Mouse (Mus musculus) cortical plate, adult 2 months (tissue): ENCODE results near the gene Rwdd3. TPM values are rescaled to one million over a fixed set of nuclear protein-coding genes. Genes with fewer than 3 reads are reported as not detected.

Experiments used
- H3K27ac ChIP-seq: fragments of 200-500 bp; 2 replicates; pipeline ENCODE4 v1.5.1; 2012; ENCODE audit warnings: low read length, control low read depth, inconsistent platforms; ENCODE audit not compliant: insufficient read depth
- H3K4me1 ChIP-seq: fragments of 200-500 bp; 2 replicates; pipeline ENCODE4 v1.6.1; 2011; ENCODE audit warnings: low read length; ENCODE audit not compliant: control insufficient read depth, insufficient read depth
- H3K4me3 ChIP-seq: fragments of 200-500 bp; 2 replicates; pipeline ENCODE4 v1.5.1; 2011; ENCODE audit warnings: mild to moderate bottlenecking, low read length, control low read depth; ENCODE audit not compliant: insufficient read depth
- CTCF ChIP-seq: fragments of 200-500 bp; IDR thresholded peaks from 2 replicates; pipeline ENCODE4 v1.5.1; 2011; ENCODE audit warnings: mild to moderate bottlenecking, control low read depth, low read length; ENCODE audit not compliant: insufficient read depth; ENCODE audit errors: extremely low read depth
- POLR2A ChIP-seq: fragments of 200-500 bp; IDR thresholded peaks from 2 replicates; pipeline ENCODE4 v1.6.1; 2011; ENCODE audit warnings: mild to moderate bottlenecking, low read length, control low read depth; ENCODE audit not compliant: insufficient read depth; ENCODE audit errors: extremely low read depth
- polyA plus RNA-seq: library from polyadenylated mRNA; depleted of rRNA; stranded (reverse); fragments of >200 nt; gene quantifications from 2 replicates; pipeline ENCODE4 v1.2.3, GENCODE M21; 2012

Rwdd3 gene
- polyA plus RNA-seq, 1 experiment: 5.9 TPM

- TF ChIP-seq CTCF: no peak
- Histone ChIP-seq H3K4me1 (no peaks in the 10 kb centered on the region), H3K27ac (no peak overlapping the region), H3K4me3 (no peak overlapping the region)
These were observed 16.0 kb upstream of the Rwdd3 start for GRCm38 (mm10) chr3:121187510-121187909.

GRCm38 (mm10) chr3:121186925-121187324 is 15.4 kb upstream of the Rwdd3 start:
- Histone ChIP-seq H3K27ac (no peak overlapping the region), H3K4me1 (no peaks in the 10 kb centered on the region), H3K4me3 (no peak overlapping the region)
- TF ChIP-seq POLR2A (no peak), CTCF (no peak)

- no peak overlapping the region for H3K27ac ChIP-seq
- no peaks in the 10 kb centered on the region for H3K4me1 ChIP-seq
- no peak for TF ChIP-seq CTCF
- TF ChIP-seq POLR2A: no peak
- no peak overlapping the region for H3K4me3 ChIP-seq
These were observed 13.7 kb upstream of the Rwdd3 start for GRCm38 (mm10) chr3:121185197-121185596.

GRCm38 (mm10) chr3:121176011-121176410 is 4.5 kb upstream of the Rwdd3 start:
- no peak overlapping the region for H3K4me3 ChIP-seq
- no peak overlapping the region for H3K27ac ChIP-seq
- no peak for TF ChIP-seq CTCF
- TF ChIP-seq POLR2A: no peak
- no peaks in the 10 kb centered on the region for H3K4me1 ChIP-seq

GRCm38 (mm10) chr3:121174248-121174945 is 2.9 kb upstream of the Rwdd3 start:
- TF ChIP-seq CTCF (no peak), POLR2A (no peak)
- Histone ChIP-seq H3K4me1 (no peaks in the 10 kb centered on the region), H3K4me3 (no peak overlapping the region), H3K27ac (no peak overlapping the region)

- H3K4me1 ChIP-seq: no peaks in the 10 kb centered on the region
- no peak overlapping the region for H3K4me3 ChIP-seq
- H3K27ac ChIP-seq: no peak overlapping the region
- TF ChIP-seq CTCF (no peak), POLR2A (no peak)
These were observed 1.2 kb upstream of the Rwdd3 start for GRCm38 (mm10) chr3:121172718-121173117.

- TF ChIP-seq POLR2A (no peak), CTCF (no peak)
- H3K4me1 ChIP-seq: no peaks in the 10 kb centered on the region
- no peak overlapping the region for H3K27ac ChIP-seq
- peak overlapping the region; percentile 86 for H3K4me3 ChIP-seq
These were observed 374 bp upstream of the Rwdd3 start for GRCm38 (mm10) chr3:121171872-121172265.

GRCm38 (mm10) chr3:121170631-121171030 is 864 bp downstream of the Rwdd3 start:
- no peak overlapping the region; the same call in 1 of the 2 replicates for H3K4me3 ChIP-seq
- TF ChIP-seq POLR2A: no peak
- no peak for TF ChIP-seq CTCF
- no peak overlapping the region for H3K27ac ChIP-seq
- H3K4me1 ChIP-seq: no peaks in the 10 kb centered on the region

- Histone ChIP-seq H3K4me3 (no peak overlapping the region), H3K4me1 (no peaks in the 10 kb centered on the region), H3K27ac (no peak overlapping the region)
- no peak for TF ChIP-seq CTCF
- no peak for TF ChIP-seq POLR2A
These were observed 2.2 kb downstream of the Rwdd3 start for GRCm38 (mm10) chr3:121169092-121169942.

- Histone ChIP-seq H3K4me1 (no peaks in the 10 kb centered on the region), H3K27ac (no peak overlapping the region), H3K4me3 (no peak overlapping the region)
- TF ChIP-seq POLR2A (no peak), CTCF (no peak)
These were observed 2.9 kb downstream of the Rwdd3 start for GRCm38 (mm10) chr3:121168581-121168980.
